Mouse (Mus musculus) adrenal gland, postnatal 36 days (tissue): ENCODE data around the gene Zfp93. TPM values are rescaled to one million over a fixed set of nuclear protein-coding genes. Genes with fewer than 3 reads are reported as not detected.

ENCODE experiments used
- total RNA-seq, 2 experiments: library from RNA; stranded (reverse); gene quantifications; 2 replicates each; pipeline ENCODE4 v1.2.3; 2021

Zfp93 gene
- total RNA-seq, 2 experiments from 2014 or later: 4.7 to 5.2 TPM

Other genes with a start within 250 kb of the Zfp93 start
- not detected for gene Vmn1r183, start 217.2 kb upstream of the Zfp93 start, total RNA-seq
- gene Zfp180, start 188.5 kb upstream of the Zfp93 start, total RNA-seq: 10 to 100 TPM; 23.3 to 26.3 TPM
- gene Zfp112, start 158.1 kb upstream of the Zfp93 start, total RNA-seq: 1 to 10 TPM; 2.8 to 3.4 TPM
- 1 to 10 TPM; 8.8 TPM for gene Zfp235, start 136.3 kb upstream of the Zfp93 start, total RNA-seq
- gene Zfp114, start 95.4 kb upstream of the Zfp93 start, total RNA-seq: under 1 TPM; 0.20 to 0.70 TPM
- gene Zfp111, start 59.0 kb upstream of the Zfp93 start, total RNA-seq: 1 to 10 TPM; 8.1 to 9.9 TPM
- gene Zfp109, start 32.9 kb upstream of the Zfp93 start, total RNA-seq: 1 to 10 TPM; 3.4 to 3.8 TPM
- 1 to 10 TPM; 2.0 to 2.1 TPM for gene Zfp108, start 15.6 kb upstream of the Zfp93 start, total RNA-seq
- gene Zfp61, start 30.8 kb downstream of the Zfp93 start, total RNA-seq: 10 to 100 TPM in 1 of 2 experiments, 1 to 10 TPM in 1; 8.8 to 10.3 TPM
- gene Zfp94, start 46.2 kb downstream of the Zfp93 start, total RNA-seq: 1 to 10 TPM; 3.1 to 4.0 TPM
- gene Tescl, start 63.5 kb downstream of the Zfp93 start, total RNA-seq: under 1 TPM; 0.36 to 0.56 TPM
- not detected for gene Lypd5, start 78.8 kb downstream of the Zfp93 start, total RNA-seq
- 1 to 10 TPM in 1 of 2 experiments, under 1 TPM in 1; 0.79 to 1.3 TPM for gene Kcnn4, start 99.8 kb downstream of the Zfp93 start, total RNA-seq
- gene Smg9, start 129.2 kb downstream of the Zfp93 start, total RNA-seq: 10 to 100 TPM; 17.8 to 21.1 TPM
- gene Irgc1, start 181.9 kb downstream of the Zfp93 start, total RNA-seq: not detected
- gene Plaur, start 192.1 kb downstream of the Zfp93 start, total RNA-seq: 1 to 10 TPM; 7.9 to 9.8 TPM
- gene Cadm4, start 211.6 kb downstream of the Zfp93 start, total RNA-seq: 1 to 10 TPM; 2.8 to 3.6 TPM
- 1 to 10 TPM; 6.0 to 6.8 TPM for gene Zfp428, start 236.6 kb downstream of the Zfp93 start, total RNA-seq
- not detected for gene AC161166.1, start 242.0 kb downstream of the Zfp93 start, total RNA-seq